Mouse (Mus musculus) sigmoid colon, adult 10 weeks (tissue): Measurements from ENCODE around the gene Gm49359. TPM values are rescaled to one million over a fixed set of nuclear protein-coding genes. Genes with fewer than 3 reads are reported as not detected.

Source experiments
- polyA plus RNA-seq: library from polyadenylated mRNA; stranded (reverse); fragments of 350-450 nt; fragmentation: Illumina TruSeq; extraction: RNeasy Lipid Tissue Mini Kit (QIAGEN cat#74804); gene quantifications from one replicate; pipeline ENCODE4 v1.2.3, GENCODE M21; 2014; ENCODE audit warnings: low read depth, low replicate concordance

Gm49359 gene
- polyA plus RNA-seq, result 60.5 TPM

GRCm38 (mm10) chr13:62466424-62467334 lies at the start of gene Gm49359:
Gene Gm49359, minus strand, starts transcription at chr13:62466832.

Other genes starting within 250 kb of the Gm49359 start
- 15.9 TPM for gene Gm3604, start 83.7 kb downstream of the Gm49359 start, polyA plus RNA-seq
- gene Zfp935, start 91.7 kb upstream of the Gm49359 start, polyA plus RNA-seq, result 43.4 TPM
- 36.6 TPM for gene Zfp934, start 104.4 kb upstream of the Gm49359 start, polyA plus RNA-seq
- 15.0 TPM for gene 6720489N17Rik, start 157.3 kb upstream of the Gm49359 start, polyA plus RNA-seq